Mouse (Mus musculus) CD4-positive, CD25-positive, alpha-beta regulatory T cell, adult 2 months (primary cell): ENCODE measurements around the gene Rab3gap2.
A peak's percentile ranks its signal among the peaks of the same experiment; 100 is the strongest.

Source experiments
- DNase-seq: peaks from one replicate; pipeline ENCODE4 v3.0.0-alpha.2; 2012; ENCODE audit warnings: low read depth, low spot score

Gene Rab3gap2

DNA sequence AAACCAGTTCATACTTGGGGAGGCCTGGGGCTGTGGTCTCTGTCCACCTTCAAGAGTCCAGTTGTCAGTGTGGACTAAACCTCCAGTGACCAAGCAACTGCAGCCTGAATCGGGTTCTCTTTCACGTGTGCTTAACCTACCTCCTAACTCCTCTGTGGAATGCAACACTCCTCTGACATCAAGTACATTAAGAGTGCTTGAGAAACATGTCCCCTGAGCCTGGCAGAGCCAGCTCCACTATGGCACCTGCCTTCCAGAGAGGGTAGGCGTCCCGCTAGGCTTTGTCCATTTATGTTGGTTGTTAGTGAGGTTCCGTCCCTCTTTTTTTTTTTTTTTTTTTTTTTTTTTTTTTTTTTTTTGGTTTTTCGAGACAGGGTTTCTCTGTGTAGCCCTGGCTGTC, 23.0 kb downstream of the Rab3gap2 start:
- DNase-seq, result no peak

- no peak for DNase-seq
Observed at GRCm38 (mm10) chr1:185227766-185228165, 23.8 kb downstream of the Rab3gap2 start.

- DNase-seq, result no peak
Observed at GRCm38 (mm10) chr1:185229406-185230201, 25.7 kb downstream of the Rab3gap2 start.

GRCm38 (mm10) chr1:185235837-185236236, 31.9 kb downstream of the Rab3gap2 start:
- DNase-seq, result no peak

GRCm38 (mm10) chr1:185236530-185236929, 32.6 kb downstream of the Rab3gap2 start:
- peak; percentile 43 for DNase-seq

GRCm38 (mm10) chr1:185243013-185243412, 39.1 kb downstream of the Rab3gap2 start:
- DNase-seq, result no peak

GRCm38 (mm10) chr1:185245456-185245855, 41.5 kb downstream of the Rab3gap2 start:
- DNase-seq, result no peak

- no peak for DNase-seq
Observed at GRCm38 (mm10) chr1:185247429-185248085, 43.6 kb downstream of the Rab3gap2 start.

DNA sequence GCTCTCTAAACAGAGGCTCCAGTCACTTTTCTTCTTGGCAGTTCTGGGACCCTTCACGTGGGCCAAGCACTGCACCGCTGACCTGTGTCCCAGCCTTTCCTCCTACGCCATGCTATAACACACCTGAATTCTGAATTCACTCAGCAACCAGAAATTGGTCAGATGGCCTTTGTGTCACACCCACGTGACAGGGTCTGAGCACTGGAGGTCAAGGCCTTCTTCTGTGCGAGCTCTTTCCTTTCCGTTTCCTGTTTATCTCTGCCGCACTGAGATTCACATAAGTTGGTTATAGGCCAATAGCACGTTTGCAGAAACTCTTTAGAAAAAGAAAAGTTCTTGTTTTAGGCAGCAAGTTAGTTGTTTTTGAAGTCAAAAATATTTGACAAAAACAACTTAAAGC, 44.8 kb downstream of the Rab3gap2 start:
- no peak for DNase-seq

DNA sequence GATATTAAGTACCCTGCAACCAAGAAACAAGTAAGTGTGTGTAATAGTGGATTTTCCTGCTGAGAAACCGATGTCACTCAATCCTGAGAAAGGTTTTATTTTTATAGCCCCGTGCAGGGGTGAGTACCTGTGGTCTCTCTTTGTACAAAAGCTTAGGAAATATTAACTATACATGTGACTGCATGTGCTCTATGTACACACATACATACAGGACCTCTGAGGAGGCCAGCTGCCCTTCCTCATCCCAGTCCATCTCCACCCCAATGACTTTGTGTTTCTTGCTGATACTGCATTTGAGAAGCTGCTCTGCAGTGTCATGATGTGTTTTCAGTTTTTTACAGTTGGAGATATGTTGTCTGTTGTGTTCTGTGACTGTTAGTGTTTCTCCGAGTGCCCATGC, 48.4 kb downstream of the Rab3gap2 start:
- DNase-seq, result no peak

GRCm38 (mm10) chr1:185253140-185253892, 49.4 kb downstream of the Rab3gap2 start:
- no peak for DNase-seq

GRCm38 (mm10) chr1:185255336-185255735, 51.4 kb downstream of the Rab3gap2 start:
- DNase-seq, result no peak

DNA sequence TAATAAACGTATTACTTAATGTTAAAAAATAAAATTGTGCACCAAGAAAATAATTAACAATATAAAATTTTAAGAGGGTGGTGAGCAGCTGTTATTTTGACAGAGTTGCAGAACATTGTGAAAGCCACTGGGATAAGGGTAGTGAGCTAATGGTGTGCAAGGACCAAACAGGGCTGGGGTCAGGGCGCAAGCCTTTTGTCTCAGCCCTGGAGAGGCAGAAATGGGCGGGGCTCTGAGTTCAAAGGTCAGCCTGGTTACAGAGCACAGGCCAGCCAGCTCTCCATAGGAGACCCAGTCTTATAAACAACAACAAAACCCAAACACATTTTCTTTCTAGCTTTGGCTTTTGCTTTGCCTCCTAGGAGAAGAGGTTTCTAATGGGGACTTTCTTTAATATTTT, 52.8 kb downstream of the Rab3gap2 start:
- no peak for DNase-seq

DNA sequence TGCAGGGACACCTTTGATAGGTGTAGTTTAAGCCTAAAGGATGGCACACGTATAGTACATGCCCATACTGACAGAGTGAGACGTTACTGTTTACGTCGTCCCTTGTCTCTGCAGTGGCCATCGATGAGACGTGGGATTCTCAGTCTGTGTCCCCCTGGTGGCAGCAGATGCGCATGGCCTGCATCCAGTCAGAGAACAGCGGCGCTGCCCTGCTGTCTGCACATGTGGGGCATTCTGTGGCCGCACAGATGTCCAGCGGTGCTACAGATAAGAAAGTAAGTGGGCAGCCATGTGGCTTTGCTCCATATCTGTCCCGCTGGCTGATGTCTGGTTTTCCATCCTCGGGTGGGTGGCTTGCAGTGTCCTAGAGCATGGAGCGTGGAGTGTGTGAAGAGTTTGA, 58.6 kb downstream of the Rab3gap2 start:
- DNase-seq, result peak; percentile 17

DNA sequence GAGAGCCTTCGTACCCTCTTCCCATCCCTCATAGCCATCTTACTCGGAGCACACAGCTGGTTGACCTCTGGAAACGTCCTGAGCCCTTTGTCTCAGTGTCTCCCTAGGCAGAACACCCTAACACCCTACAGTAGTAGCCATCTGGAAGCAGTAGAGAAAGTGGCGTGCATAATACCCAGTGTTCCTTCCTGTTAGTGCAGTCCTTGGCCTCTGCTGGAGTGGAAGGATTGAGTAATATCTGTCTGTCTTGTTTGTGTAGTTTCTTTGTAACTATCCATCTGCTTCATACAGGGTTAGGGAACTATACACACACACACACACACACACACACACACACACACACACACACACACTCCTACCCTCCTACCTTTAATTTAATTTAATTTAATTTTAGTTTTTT, 64.8 kb downstream of the Rab3gap2 start:
- DNase-seq, result no peak

DNA sequence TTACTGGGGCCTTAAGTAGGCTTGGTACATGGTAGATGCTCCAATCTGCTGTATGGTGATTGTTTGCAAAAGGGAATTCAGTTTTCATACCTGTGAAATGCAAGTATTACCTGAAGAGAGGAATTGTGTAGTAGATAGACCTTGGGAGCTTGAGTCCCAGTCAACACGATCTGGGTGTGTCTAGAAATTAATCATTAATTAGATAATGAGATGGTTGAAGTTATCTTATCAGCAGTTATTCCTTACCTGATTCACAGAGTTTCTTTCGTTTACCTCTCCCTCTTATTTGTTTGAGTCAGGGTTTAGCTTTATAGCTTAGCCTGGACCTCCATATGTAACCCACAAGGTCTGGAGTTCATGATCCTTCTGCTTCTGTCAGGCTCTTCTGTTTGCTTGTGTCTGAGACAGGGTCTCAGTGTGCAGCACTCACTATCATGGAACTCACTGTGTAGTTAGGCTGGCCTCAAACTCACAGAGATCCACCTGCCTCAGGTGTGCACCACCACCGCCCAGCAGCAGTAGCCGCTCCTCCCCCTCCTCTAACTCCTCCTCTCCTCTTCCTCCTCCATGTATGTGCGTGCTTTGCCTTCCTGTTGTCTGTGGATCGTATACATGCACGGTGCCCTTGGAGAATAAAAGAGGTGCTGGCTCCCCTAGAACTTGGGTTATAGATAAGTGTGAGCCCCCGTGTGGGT, 66.6 kb downstream of the Rab3gap2 start:
- DNase-seq, result no peak

DNA sequence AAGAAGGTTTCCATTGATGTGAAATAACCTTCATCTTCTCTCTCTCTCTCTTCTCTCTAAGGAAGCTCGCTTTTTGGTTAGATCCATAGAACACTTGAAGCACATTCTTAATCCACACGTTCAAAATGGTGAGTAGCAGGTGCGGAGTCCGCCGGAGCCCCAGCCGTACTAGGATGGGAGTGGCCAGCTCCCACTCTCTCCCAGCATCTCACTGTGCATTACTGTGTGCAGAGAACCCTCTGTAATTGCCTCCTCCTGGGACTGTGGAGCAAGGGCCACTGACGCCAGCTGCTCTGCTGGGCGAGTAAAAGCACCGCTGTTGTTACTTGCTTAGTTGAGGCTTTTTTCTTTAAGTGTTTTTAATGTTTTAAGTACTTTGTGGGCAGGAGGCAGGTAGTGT, 67.5 kb downstream of the Rab3gap2 start:
- no peak for DNase-seq

DNA sequence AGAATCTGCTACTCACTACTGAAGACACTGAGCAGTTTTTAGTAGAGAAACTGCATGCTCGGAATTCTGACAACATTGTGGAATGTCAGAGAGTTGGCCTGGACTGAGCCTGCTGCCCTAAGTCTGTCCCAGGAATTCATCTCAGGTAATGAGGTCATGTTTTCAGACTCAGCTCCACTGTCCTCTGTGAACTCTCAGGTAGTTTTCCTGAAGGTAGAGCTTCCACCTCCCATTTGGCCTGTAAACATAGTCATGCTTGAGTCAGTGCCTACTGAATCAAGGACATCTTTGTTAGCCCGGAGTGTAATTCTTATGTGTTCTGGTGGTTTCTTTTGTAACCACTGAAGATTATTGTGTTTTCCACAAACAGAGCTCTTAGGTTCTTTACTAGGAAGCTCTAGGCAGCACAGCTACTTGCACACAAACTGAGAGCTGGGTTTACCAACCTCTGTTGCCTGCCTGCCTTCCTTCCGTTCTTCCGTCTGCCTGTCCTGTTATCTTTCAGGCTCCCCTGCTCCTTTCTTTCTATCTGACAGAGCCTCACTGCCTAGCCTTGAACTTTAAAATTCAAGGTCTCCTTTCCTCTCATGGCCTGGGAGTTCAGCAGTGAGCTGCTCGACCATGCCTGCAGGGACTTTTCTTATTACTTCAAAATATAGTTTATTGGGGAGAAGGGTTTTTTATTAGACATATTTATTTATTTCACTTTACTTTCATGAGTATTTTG, 71.1 kb downstream of the Rab3gap2 start:
- no peak for DNase-seq

- DNase-seq, result no peak
Observed at GRCm38 (mm10) chr1:185275976-185276375, 72.1 kb downstream of the Rab3gap2 start.

GRCm38 (mm10) chr1:185277022-185277421, 73.1 kb downstream of the Rab3gap2 start:
- DNase-seq, result no peak

DNA sequence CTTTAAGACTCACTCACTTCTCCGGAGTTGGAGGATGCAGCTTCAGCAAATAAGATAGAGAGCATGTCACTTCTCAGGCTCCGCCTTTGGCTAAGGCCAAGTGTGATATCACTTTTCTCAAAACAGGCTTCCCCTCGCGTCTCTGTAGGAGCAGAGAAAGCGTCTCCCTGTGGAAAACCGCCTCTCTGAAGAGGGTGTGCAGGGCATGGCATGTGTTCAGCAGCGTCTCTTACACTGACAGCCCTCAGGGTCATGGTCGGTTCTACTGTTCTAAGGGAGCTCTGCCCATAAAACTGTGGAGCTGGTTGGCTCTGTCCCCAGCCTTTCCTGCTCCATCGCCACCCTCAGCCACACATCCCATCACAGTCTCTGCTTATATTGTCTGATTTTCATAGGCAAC, 75.4 kb downstream of the Rab3gap2 start:
- no peak for DNase-seq
